Mouse (Mus musculus): ENCODE results near the gene Mroh2a.

The Mroh2a gene

GRCm38 (mm10) chr1:88226670-88227379 lies at the start of gene Mroh2a:
Gene Mroh2a, plus strand, starts transcription at chr1:88226986.
- DNase-seq (ENCODE audit: low spot score): peak; percentile 5

- DNase-seq (ENCODE audit: low spot score): no peak
Measured at GRCm38 (mm10) chr1:88179657-88180056, 47.1 kb upstream of the Mroh2a start.

GRCm38 (mm10) chr1:88186325-88186935 lies 40.4 kb upstream of the Mroh2a start:
- DNase-seq (ENCODE audit: low spot score): no peak

DNA sequence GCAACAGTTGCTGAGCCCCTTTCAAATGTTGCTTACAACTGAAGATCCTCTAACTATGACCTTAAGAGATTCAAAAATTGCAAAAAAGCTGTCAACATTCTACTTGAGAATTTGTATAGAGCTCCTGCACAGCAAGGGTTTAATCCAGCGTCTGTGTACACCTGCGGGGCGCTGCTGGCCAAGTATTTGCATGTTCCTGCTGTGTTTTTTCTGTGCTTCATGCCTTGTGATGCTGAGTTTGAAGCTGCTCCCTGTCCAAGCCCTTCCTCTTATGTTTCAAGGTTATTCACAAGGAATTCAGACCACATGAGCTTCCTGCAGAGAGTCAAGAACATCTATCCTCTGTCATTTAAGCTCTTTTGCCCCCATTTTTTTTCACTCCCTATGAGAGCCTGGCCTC lies 34.6 kb upstream of the Mroh2a start:
- DNase-seq (ENCODE audit: low spot score): no peak

DNA sequence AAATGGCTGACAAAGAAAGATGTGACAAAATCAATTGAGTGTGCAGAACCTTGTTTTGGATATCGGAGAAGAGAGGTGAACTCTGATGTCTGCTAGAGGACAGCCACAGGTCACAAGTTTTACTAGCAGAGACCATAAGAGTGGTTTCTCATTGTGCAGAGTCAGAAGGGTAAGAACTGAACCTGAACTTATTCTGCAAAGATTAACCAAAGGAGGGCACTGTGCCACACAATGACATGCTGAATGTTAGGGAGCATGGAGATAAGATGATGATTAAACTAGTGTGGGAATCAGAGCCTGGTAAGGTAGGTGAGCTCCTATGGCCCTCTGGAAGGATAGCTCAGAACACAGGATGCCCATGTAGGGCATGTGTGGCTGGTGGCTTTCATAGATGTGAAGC lies 31.1 kb upstream of the Mroh2a start:
- no peak for DNase-seq (ENCODE audit: low spot score)

GRCm38 (mm10) chr1:88197443-88197842 lies 29.3 kb upstream of the Mroh2a start:
- no peak for DNase-seq (ENCODE audit: low spot score)

DNA sequence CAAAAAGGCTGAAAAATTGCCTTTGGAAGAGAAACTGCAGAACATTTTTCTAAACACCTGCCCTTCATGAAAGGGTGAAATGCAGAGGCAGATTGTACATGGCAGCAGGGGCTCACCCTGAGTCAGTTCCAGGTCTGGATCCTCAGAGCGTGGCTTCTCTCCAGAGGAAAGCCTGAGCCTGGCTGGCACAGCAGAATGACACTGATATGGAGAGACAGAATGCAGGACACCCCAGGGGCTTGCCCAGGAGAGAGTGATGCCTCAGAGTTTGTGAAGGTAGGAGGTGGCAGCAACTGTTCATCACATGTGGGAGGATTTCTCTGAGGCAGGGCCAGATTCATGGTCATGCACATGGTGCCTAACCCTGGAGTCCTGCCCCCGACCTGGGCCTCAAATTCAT lies 26.8 kb upstream of the Mroh2a start:
- DNase-seq (ENCODE audit: low spot score): no peak

DNA sequence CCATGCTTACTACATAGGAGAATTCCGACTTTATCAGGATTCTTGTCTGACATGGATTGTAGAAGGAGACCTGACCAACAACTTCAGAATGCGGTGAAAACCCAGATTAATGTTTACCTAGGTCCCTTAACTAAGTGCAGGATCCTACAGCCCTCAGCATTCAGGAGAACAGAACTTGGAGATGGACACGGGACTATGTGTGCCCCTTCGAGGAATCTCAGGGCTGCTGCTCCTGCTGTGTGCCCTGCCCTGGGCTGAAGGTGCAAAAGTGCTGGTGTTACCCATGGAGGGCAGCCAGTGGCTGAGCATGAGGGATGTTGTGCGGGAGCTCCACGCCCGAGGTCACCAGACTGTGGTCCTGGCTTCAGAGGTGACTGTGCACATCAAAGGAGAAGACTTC lies 26.3 kb upstream of the Mroh2a start, which contains the start of gene Ugt1a2:
TSS of gene Ugt1a2 (plus strand) at position 146 of the 400 bp plus-strand sequence.
- no peak for DNase-seq (ENCODE audit: low spot score)

DNA sequence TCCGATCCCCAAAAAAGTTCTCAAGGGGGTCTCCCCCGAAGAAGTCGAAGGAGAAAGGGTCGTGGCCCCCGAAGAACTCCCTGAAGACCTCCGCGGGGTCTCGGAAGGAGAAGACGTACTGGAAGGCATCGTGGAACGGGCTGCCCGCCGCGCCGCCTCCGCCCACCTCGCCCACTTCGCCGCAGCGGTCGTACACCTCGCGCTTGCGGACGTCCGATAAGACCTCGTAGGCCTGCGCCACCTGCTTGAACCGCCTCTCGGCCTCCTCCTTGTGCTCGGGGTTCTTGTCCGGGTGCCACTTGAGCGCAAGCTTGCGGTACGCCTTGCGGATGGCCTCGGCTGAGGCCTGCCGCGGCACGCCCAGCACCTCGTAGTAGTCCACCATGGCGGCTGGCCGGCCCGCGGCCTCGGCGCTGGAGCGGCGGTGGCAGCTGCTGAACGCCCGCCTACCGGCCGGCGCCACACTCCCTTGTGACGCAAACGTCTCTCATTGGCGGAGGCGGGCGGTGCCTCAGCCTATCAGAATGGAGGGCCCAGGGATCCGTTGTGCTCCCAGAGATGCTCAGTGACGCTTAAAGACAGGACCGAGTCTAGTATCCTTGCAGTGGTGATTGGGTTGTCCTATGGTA lies 21.4 kb upstream of the Mroh2a start, which contains the start of gene Dnajb3:
TSS of gene Dnajb3 (minus strand) at position 489 of the 629 bp plus-strand sequence.
- peak; percentile 82 for DNase-seq (ENCODE audit: low spot score)

- DNase-seq (ENCODE audit: low spot score): no peak
Measured at GRCm38 (mm10) chr1:88206843-88207479, 19.8 kb upstream of the Mroh2a start.

DNA sequence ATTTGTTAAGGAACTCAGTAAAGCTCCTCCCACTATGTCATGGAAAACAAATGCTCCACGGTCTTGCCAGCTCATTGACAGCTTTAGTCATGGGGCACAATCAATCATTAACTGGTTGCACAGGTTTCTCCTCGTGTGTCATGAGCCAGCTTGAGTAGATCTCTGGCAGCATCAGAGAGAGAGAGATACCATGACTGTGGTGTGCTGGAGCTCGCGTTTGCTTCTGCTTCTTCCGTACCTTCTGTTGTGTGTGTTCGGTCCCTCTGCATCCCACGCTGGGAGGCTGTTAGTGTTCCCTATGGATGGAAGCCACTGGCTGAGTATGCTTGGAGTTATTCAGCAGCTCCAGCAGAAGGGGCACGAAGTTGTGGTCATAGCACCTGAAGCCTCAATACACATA lies 15.0 kb upstream of the Mroh2a start, which contains the start of gene Ugt1a1:
TSS of gene Ugt1a1 (plus strand) at position 148 of the 400 bp plus-strand sequence.
- no peak for DNase-seq (ENCODE audit: low spot score)

DNA sequence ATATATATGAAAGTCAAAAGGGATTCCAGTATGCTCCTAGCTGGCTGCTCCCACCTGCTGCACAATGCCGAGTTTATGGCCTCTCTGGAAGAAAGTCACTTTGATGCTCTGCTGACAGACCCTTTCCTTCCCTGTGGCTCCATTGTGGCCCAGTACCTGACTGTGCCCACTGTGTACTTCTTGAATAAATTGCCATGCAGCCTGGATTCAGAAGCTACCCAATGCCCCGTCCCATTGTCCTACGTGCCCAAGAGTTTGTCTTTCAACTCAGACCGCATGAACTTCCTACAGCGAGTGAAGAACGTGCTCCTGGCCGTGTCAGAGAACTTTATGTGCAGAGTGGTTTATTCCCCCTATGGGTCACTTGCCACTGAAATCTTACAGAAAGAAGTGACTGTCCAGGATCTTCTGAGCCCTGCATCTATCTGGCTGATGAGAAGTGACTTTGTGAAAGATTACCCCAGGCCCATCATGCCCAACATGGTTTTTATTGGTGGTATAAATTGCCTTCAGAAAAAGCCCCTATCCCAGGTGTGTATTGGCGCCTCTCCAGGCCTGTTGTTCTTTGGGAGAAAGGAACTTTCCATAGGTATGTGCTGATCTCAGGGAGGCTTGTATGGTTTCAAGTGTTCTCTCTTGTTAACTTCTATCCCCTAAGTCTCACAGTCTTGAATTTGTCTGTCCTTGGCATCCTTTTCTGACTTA lies 14.3 kb upstream of the Mroh2a start:
- no peak for DNase-seq (ENCODE audit: low spot score)

DNA sequence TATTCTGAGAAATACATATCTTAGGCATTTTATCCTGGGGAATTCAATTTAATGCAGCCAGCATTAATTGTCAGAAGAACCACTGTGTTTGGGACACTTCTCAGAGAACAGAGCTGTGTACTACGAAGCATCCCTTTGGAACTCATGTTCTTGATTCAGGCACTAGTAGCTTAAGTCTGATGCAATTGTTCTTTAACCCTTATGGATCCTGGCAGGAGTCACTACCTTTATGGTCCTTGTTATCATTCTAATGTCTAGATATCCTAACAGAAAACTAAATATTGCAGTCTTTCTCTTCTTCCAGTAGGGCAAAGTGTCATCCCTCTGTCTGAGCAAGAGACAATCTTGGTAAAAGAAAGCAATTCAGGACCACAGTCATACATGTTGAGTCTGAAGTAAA lies 13.7 kb upstream of the Mroh2a start:
- no peak for DNase-seq (ENCODE audit: low spot score)

- DNase-seq (ENCODE audit: low spot score): no peak
Measured at GRCm38 (mm10) chr1:88213766-88214461, 12.9 kb upstream of the Mroh2a start.

- DNase-seq (ENCODE audit: low spot score): no peak
Measured at GRCm38 (mm10) chr1:88214462-88214952, 12.3 kb upstream of the Mroh2a start.

DNA sequence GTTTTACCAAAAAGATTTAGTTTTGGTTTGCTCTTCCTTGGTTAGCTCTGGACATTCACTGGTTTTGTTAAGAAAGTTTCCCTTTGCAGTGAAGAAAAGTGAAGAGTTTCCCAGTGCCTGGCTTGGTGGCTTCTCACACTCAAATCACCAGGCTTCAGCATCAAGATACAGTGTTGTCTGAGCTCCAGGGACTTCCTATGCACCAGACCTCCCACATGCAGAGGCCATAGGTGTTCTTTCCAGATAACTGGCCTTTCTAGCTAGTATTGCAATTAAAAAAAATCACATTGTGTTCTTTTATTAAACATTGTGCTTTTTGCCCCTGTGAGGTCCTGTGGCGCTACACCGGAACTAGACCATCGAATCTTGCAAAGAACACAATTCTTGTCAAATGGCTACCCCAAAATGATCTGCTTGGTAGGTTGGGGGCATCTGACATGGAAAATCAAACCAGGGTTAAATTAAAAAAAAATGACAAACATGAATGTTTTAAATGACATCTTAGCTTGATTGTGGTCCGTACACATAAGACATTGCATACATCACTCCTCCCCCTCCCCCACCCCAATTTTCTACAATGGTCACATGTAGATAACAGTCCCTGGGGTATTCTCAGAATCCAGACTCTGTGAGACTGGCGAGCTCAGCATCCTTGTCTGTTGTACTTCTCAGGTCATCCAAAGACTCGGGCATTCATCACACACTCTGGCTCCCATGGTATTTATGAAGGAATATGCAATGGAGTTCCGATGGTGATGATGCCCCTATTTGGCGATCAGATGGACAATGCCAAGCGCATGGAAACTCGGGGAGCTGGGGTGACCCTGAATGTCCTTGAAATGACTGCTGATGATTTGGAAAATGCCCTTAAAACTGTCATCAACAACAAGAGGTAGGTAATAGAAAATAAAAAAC lies 11.1 kb upstream of the Mroh2a start:
- no peak for DNase-seq (ENCODE audit: low spot score)

- no peak for DNase-seq (ENCODE audit: low spot score)
Measured at GRCm38 (mm10) chr1:88216551-88216950, 10.2 kb upstream of the Mroh2a start.

DNA sequence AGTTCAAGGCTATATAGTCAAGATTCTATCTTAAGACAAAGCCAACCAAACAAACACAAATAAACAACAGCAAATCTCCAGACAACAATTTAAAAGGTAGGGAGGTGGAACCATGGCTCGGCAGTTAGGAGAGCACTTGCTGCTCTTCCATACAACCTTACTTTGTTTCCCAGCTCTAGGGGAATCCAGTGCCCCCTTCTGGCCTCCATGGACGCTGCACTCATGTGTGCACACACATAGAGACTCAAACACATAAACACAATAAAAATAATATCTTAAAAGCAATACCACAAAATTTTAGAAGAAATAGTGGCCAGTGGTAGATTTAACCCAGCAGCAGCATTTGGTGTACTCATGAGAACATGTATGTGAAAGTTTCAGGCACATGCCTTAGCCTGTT lies 9.6 kb upstream of the Mroh2a start:
- no peak for DNase-seq (ENCODE audit: low spot score)

DNA sequence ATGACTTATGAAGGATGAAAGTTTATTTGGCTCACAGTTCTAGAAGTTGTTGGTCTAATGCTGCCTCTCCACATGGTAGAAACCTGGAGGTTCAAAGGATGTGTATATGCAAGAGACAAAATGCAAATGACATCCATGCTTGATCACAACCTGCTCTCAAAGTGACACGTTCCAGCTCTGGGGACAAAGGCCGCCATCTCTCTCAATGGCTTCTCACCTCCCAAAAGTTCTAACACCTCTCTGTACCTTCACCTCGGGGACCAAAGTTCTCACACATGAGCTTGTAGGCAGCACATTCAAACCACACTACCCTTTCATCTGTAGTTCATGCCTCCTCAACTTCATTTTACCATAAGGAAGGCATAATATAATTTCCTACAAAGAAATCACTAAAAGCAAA lies 9.2 kb upstream of the Mroh2a start:
- no peak for DNase-seq (ENCODE audit: low spot score)

DNA sequence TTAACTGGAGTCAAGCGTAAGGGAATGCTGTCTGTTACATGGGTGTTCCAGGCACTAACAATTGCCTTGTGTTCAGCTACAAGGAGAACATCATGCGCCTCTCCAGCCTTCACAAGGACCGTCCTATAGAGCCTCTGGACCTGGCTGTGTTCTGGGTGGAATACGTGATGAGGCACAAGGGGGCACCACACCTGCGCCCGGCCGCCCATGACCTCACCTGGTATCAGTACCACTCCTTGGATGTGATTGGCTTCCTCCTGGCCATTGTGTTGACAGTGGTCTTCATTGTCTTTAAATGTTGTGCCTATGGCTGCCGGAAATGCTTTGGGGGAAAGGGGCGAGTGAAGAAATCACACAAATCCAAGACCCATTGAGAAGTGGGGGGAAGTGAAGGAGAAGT lies 8.7 kb upstream of the Mroh2a start:
- DNase-seq (ENCODE audit: low spot score): no peak

Data from layer of hippocampus, adult 11-12 months (tissue).